Mouse (Mus musculus): ENCODE data around the gene Pm20d1. TPM values are rescaled to one million over a fixed set of nuclear protein-coding genes. Genes with fewer than 3 reads are reported as not detected.
A peak's percentile ranks its signal among the peaks of the same experiment; 100 is the strongest.

Gene Pm20d1
- total and polyA plus RNA-seq, 3 experiments, result 0.17 to 0.53 (median 0.21) TPM

DNA sequence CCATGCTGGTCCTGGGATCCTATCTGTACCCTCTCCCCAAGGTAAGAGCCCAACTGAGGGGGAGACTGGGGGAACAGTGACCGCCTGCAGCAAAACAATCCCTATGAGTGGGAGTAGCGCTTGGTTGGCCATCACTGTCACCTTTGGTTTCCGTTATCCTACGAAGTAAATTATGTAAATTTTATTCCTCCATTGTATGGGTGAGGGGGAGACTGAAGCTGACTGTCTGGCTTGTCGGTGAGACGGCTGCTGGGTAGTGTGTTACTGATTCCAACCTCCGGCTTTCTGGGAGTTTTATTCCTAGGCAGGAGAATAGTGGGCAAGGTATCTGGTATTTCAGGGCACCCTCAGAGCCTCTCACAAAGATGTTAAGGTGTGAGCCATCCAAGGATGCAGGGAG lies 38.4 kb upstream of the Pm20d1 start:
- Histone ChIP-seq H3K9me3 (replicated peaks; ENCODE audit: low read length) (no peaks in the 10 kb centered on the region), H3K4me1 (ENCODE audit: control insufficient read depth in 1 of 2, insufficient read depth in 2 of 2) (peaks cover 17 to 53% of the 10 kb centered on the region in 2 experiments), H3K36me3 (replicated peaks in 1 of 2; ENCODE audit: control insufficient read depth in 1 of 2, insufficient read depth in 1 of 2, low read length in 1 of 2) (no peaks in the 10 kb centered on the region), H3K4me3 (replicated peaks in 1 of 3; ENCODE audit: low read depth in 2 of 3, low read length in 2 of 3, poor library complexity in 1 of 3) (no peak overlapping the region), H3K4me2 (ENCODE audit: insufficient read depth, low read depth, poor library complexity, severe bottlenecking) (no peak overlapping the region), H3K79me2 (replicated peaks; ENCODE audit: control insufficient read depth, extremely low read depth, insufficient read depth, poor library complexity, severe bottlenecking) (no peaks in the 10 kb centered on the region), H3K9ac (ENCODE audit: insufficient read depth, low read depth) (no peak overlapping the region), H3K27ac (ENCODE audit: insufficient read depth, low read depth) (no peak overlapping the region), H3K27me3 (replicated peaks) (no peaks in the 10 kb centered on the region)
- no peak for DNase-seq (ENCODE audit: extremely low read depth)
- TF ChIP-seq POLR2A (IDR thresholded peaks at IDR 0.05; ENCODE audit: low read depth, low read length) (no peak), USF1 (IDR thresholded peaks at IDR 0.05; ENCODE audit: low read depth, low read length) (no peak), EP300 (IDR thresholded peaks at IDR 0.05; ENCODE audit: low read length) (no peak), USF2 (conservative IDR thresholded peaks at IDR 0.05; ENCODE audit: low read depth, low read length) (no peak), UBTF (IDR thresholded peaks at IDR 0.05; ENCODE audit: low read depth, low read length) (no peak), TCF12 (IDR thresholded peaks at IDR 0.05; ENCODE audit: low read depth, low read length) (no peak), MAZ (IDR thresholded peaks at IDR 0.05; ENCODE audit: low read depth, low read length) (no peak), NRF1 (IDR thresholded peaks at IDR 0.05; ENCODE audit: low read depth, low read length) (no peak), NELFE (IDR thresholded peaks at IDR 0.05; ENCODE audit: low read depth, low read length) (no peak), MXI1 (IDR thresholded peaks at IDR 0.05; ENCODE audit: low read depth, low read length) (no peak), MAFK (IDR thresholded peaks at IDR 0.05; ENCODE audit: insufficient replicate concordance, low read length) (no peak), RAD21 (IDR thresholded peaks at IDR 0.05; ENCODE audit: low read depth, low read length) (no peak), ZMIZ1 (IDR thresholded peaks at IDR 0.05; ENCODE audit: low read depth, low read length) (no peak), ZC3H11A (IDR thresholded peaks at IDR 0.05; ENCODE audit: low read depth, low read length) (no peak), MYC (IDR thresholded peaks at IDR 0.05; ENCODE audit: low read depth, low read length) (no peak), CHD1 (IDR thresholded peaks at IDR 0.05; ENCODE audit: low read depth, low read length) (no peak), BHLHE40 (IDR thresholded peaks at IDR 0.05; ENCODE audit: low read depth, low read length) (no peak), IRF4 (IDR thresholded peaks at IDR 0.05; ENCODE audit: low read depth, low read length) (no peak), ETS1 (conservative IDR thresholded peaks at IDR 0.05; ENCODE audit: low read depth, low read length) (no peak), CHD2 (IDR thresholded peaks at IDR 0.05; ENCODE audit: low read length) (no peak)
- dilution Hi-C loops (cut with MboI; ENCODE audit: extremely low pct_ligation_motif_present, extremely low pct_unique_long_range_greater_than_20kb, low sequenced_read_pairs), result no loop called here
- in situ Hi-C loops (cut with MboI; ENCODE audit: low pct_ligation_motif_present, low pct_unique_long_range_greater_than_20kb, low sequenced_read_pairs), result loop anchor here (5.0 kb wide), 1 partner anchor 41 kb away; no protein-coding TSS in a partner anchor

DNA sequence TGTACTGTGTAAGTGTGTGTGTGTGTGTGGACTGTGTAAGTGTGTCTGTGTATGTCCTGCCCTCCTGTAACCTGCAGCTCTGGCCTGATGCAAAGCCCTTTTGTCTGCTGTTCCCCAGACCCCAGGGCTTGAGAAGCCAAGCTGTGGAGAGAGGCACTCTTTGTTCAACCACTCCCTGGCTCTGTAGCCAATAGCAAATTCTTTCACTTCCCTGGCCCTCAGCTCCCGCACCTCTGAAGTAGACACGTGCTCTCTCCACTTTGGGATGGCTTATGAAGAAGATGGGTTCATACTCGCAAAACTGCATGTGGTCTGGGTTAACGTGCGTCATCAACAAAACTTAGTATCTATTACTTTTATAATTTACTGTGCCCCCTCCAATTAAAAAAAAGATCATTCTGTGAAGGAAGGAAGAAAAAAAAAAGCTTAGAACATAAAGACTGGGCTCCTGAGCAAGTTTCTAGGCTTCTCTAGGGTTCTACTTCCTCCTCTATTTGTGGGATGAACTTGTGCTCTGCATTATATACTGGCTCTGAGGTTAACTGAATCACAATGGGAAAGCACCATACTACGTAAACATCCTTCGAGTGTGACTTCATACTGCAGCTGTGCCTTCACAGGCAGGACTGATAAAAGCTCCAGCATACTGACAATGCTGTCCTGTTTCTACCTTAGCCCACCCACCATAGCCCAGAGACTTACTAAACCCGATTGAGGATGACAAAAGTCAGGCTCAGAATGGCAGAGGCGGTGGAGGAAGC lies 37.3 kb upstream of the Pm20d1 start:
- dilution Hi-C loops (cut with MboI; ENCODE audit: extremely low pct_ligation_motif_present, extremely low pct_unique_long_range_greater_than_20kb, low sequenced_read_pairs) (no loop called here), in situ Hi-C loops (cut with MboI; ENCODE audit: low pct_ligation_motif_present, low pct_unique_long_range_greater_than_20kb, low sequenced_read_pairs) (loop anchor here (5.0 to 10.0 kb wide), 2 partner anchors 43 to 145 kb away; no protein-coding TSS in a partner anchor)
- Histone ChIP-seq H3K27ac (ENCODE audit: insufficient read depth, low read depth) (no peak overlapping the region), H3K79me2 (replicated peaks; ENCODE audit: control insufficient read depth, extremely low read depth, insufficient read depth, poor library complexity, severe bottlenecking) (no peaks in the 10 kb centered on the region), H3K4me1 (ENCODE audit: control insufficient read depth in 1 of 2, insufficient read depth in 2 of 2) (peaks cover 16 to 48% of the 10 kb centered on the region in 2 experiments), H3K9ac (ENCODE audit: insufficient read depth, low read depth) (no peak overlapping the region), H3K27me3 (replicated peaks) (no peaks in the 10 kb centered on the region), H3K9me3 (replicated peaks; ENCODE audit: low read length) (no peaks in the 10 kb centered on the region), H3K4me2 (ENCODE audit: insufficient read depth, low read depth, poor library complexity, severe bottlenecking) (peak overlapping the region; percentile 9; the same call in 1 of the 2 replicates), H3K4me3 (replicated peaks in 1 of 3; ENCODE audit: low read depth in 2 of 3, low read length in 2 of 3, poor library complexity in 1 of 3) (no peak overlapping the region), H3K36me3 (replicated peaks in 1 of 2; ENCODE audit: control insufficient read depth in 1 of 2, insufficient read depth in 1 of 2, low read length in 1 of 2) (no peaks in the 10 kb centered on the region)
- TF ChIP-seq ETS1 (conservative IDR thresholded peaks at IDR 0.05; ENCODE audit: low read depth, low read length) (peak; percentile 76), MYC (IDR thresholded peaks at IDR 0.05; ENCODE audit: low read depth, low read length) (peak; percentile 44; the same call in 1 of the 2 replicates), ZC3H11A (IDR thresholded peaks at IDR 0.05; ENCODE audit: low read depth, low read length) (no peak), ZNF384 (IDR thresholded peaks at IDR 0.05; ENCODE audit: low read depth, low read length) (peak; percentile 38), EP300 (IDR thresholded peaks at IDR 0.05; ENCODE audit: low read length) (peak; percentile 47; the same call in 1 of the 2 replicates), MAX (IDR thresholded peaks at IDR 0.05; ENCODE audit: low read length) (peak; percentile 82), SIN3A (IDR thresholded peaks at IDR 0.05; ENCODE audit: low read length) (no peak), IRF4 (IDR thresholded peaks at IDR 0.05; ENCODE audit: low read depth, low read length) (no peak), JUN (IDR thresholded peaks at IDR 0.05; ENCODE audit: insufficient read depth, low read depth, low read length) (no peak; the same call in 1 of the 2 replicates), BHLHE40 (IDR thresholded peaks at IDR 0.05; ENCODE audit: low read depth, low read length) (peak; percentile 53; the same call in 1 of the 2 replicates), POLR2A (IDR thresholded peaks at IDR 0.05; ENCODE audit: low read depth, low read length) (peak; percentile 25; the same call in 1 of the 2 replicates), TBP (conservative IDR thresholded peaks at IDR 0.05; ENCODE audit: low read depth, low read length) (peak; percentile 64; the same call in 1 of the 2 replicates)
- DNase-seq (ENCODE audit: extremely low read depth), result peak; percentile 83
